Mouse (Mus musculus) gastrocnemius, postnatal 4 days (tissue): ENCODE data around the gene Olfml3. TPM values are rescaled to one million over a fixed set of nuclear protein-coding genes. Genes with fewer than 3 reads are reported as not detected.
A peak's percentile ranks its signal among the peaks of the same experiment; 100 is the strongest.

Source experiments
- DNase-seq, 2 experiments: peaks; one replicate each; pipeline ENCODE4 v3.0.0; 2021 to 2022; ENCODE audit warnings: low spot score in 2 of 2, mixed read lengths in 2 of 2
- total RNA-seq, 2 experiments: library from RNA; stranded (reverse); gene quantifications; 2 replicates each; pipeline ENCODE4 v1.2.3; 2021

Gene Olfml3
- total RNA-seq, 2 experiments from 2014 or later: 17.1 to 18.9 TPM

DNA sequence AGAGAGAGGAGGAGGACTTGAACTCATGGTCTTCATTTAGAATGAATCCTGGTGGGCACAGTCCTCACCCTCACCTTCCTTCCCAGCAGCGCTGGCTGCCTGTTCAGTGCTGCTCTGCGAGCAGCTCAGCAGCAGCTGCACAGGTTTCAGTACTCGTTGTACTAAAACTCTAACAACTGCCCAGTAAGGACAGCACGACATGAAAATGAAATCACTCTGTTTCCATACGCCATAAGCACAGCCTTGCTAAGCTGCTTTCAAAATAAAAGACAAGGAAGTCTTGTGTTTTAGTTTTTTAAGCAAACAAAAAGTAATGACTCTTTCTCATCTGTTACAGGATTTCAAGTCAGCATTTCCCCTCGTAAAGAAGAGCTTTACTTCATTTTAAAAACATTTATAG, 5.4 kb upstream of the Olfml3 start:
- DNase-seq: no peak

DNA sequence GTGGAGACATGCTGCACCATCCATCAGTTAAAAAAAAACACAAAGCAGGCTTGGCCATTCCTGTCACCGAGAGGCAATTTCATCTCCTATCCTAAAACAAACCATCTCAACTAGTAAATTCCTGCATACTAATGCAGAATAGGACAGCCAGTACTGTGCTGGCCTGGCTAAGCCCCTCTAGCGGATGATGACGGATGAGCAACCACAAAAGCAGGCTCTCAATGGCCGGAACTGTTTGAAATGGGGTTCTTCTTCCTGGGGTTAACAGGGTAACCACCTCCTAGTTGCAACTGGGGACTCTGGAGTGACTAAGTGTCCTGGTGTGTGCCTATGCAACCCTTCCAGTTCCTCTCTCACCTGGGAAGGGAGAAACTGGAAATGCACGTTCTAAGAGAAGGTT, 2.5 kb upstream of the Olfml3 start:
- no peak for DNase-seq

GRCm38 (mm10) chr3:103739329-103739728, 1.5 kb upstream of the Olfml3 start, which contains the start of gene Gm10964:
Gm10964 (plus strand) TSS chr3:103739366.
- DNase-seq: no peak

DNA sequence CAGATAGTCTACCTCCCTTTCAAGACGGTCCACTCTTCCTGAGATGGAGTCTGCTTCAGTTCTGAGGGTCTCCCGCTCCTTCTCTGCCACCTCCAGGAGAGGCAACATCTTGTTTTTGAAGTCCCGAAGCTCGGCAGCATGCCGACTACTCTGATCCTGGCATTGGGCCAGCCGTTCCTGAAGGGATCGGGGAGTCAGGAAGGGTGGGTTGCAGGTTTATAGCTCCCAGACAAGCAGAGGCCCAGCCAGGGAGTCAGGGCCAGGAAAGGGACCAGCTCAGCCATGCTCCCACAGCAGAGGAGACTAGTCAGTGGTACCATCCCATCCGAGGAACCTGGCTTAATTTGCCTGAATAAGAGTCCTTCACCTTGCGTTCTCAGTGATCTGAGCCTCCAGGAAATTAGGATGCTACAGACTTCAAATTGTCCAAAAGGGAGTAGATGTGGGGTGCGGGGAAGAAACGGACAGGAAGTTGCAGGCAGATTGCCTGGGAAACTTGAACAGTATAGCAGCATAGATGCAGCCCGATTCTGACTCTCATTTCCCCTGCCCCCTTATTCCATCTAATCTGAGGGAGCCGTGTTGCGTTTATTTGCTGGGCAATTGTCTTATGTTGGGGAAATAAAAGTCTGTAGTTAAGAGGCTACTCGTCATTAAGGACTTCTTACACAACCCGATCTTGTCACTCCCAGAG, 593 bp downstream of the Olfml3 start:
- DNase-seq: peak; percentile 52 to 58

GRCm38 (mm10) chr3:103735776-103736600, 1.8 kb downstream of the Olfml3 start:
- DNase-seq: peak in 1 of 2 experiments; percentile 19

- DNase-seq: peak in 1 of 2 experiments; percentile 55
These were observed 2.9 kb downstream of the Olfml3 start for GRCm38 (mm10) chr3:103734696-103735519.

DNA sequence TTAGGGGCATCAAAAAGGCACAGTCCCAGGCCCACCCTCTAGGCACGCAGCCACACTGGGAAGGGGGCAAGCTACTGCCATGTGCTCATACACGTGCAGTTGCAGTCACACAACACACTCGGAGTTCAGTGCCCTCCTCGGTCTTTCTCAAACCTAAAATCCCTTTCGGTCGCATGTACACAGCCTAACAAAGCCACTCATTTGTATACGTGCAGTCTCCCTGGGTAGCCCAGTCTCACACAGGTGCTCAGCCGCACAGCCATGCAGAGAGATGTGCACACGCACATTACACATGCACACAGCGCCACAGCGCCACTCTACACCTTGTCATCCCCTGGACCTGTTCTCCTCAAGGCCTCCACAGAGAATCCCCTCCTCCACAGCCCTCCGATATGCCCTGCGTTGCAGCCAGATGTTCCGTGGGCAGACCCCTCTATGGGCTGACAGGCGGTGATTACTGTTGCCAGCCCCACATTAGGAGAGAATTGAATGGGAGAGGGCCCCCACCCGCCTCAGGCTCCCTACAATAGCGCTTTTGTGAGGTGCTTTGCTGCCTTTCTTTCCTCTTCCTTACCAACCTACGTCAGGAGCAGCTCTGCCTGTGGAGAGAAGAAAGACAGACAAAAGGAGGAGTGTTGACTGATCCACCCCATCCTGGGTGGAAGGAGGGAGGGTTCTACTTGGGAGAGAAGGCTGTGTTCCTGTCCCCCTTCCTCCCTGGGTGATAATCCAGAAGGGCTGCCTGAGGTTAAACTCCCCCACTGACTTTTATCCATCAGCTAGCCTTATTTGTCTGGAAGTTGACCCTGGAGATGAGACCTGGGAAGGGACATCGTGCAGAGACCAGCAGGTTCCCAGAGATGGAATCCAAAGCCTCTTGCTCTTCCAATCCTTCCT, 3.8 kb downstream of the Olfml3 start:
- DNase-seq: no peak

- DNase-seq: no peak
These were observed 4.6 kb downstream of the Olfml3 start for GRCm38 (mm10) chr3:103733176-103733575.

GRCm38 (mm10) chr3:103732116-103732515, 5.7 kb downstream of the Olfml3 start:
- DNase-seq: no peak

GRCm38 (mm10) chr3:103729850-103730249, 8.0 kb downstream of the Olfml3 start:
- DNase-seq: no peak

DNA sequence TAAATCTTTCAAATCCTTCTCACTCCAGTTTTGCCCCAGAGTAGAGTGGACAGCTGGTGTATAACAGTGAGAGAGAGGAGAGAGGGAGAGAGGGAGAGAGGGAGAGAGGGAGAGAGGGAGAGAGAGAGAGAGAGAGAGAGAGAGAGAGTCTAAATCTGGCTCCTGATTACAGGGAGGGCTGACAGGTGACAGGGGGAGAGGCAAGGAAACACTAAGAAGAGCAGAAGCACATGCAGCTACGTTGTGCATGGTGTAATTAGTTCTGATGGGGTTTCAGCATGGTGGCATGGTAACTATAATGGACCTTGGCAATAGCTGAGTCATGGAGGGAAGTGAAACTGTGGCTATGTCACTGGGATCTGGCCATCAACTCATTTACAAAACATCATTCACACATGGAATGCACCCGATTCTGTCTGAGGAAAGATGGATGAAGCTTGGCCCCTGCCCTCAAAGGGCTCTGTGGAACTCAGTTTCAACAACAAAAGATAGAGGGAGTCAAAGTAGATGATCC, 9.9 kb downstream of the Olfml3 start:
- DNase-seq: no peak

GRCm38 (mm10) chr3:103726642-103727041, 11.2 kb downstream of the Olfml3 start:
- DNase-seq: no peak

DNA sequence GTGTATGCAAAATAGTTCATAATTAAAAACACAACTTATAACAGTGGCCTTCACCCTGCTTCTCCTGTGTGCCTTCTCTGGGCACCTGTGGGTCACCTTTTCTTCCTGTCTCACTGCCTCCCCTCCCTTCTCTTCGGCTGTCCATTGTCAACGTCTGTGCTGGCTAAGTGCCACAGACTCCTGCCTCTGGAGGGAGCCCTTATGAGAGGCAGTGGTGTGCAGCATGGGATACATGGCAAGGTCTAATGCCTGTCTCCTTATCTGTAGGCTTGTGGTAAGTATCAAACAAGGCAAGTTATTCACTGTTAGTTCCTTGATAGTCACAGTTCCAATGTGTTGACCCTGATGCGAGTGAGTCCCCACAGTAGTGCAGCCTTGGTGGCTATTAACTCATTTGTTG, 13.7 kb downstream of the Olfml3 start:
- DNase-seq: no peak

DNA sequence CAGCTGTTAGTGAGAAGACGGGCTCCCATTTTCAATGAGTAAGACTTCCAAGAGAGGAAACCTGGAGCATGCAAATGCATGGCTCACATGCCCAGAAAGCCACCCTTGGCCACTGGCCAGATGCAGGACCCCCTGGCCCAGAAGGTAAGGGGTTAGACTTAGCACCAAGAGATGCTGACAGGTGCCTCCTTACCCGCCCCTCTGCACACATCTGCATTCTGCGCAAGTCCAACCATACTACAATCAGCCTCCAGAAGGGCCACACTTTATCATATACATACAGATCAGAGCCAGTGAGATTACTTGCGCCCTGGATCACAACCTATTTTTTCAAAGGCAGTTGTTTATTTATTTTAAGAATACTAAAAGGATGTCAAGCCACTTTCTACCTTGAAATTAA, 19.1 kb downstream of the Olfml3 start:
- peak in 1 of 2 experiments; percentile 7 for DNase-seq

- DNase-seq: peak in 1 of 2 experiments; percentile 29
These were observed 20.7 kb downstream of the Olfml3 start for GRCm38 (mm10) chr3:103716774-103717760.

- DNase-seq: peak; percentile 43 to 69
These were observed 21.8 kb downstream of the Olfml3 start for GRCm38 (mm10) chr3:103715762-103716693.

GRCm38 (mm10) chr3:103714942-103715341, 22.9 kb downstream of the Olfml3 start:
- DNase-seq: no peak
